Mouse (Mus musculus) heart, embryonic 13.5 days (tissue): Measurements from ENCODE around the gene Neurod2. TPM values are rescaled to one million over a fixed set of nuclear protein-coding genes. Genes with fewer than 3 reads are reported as not detected.

ENCODE experiments used
- ATAC-seq: fragments of 200-750 bp; cut with Nextera tagmentation; 2 replicates; pipeline ENCODE4 v1.8.0; 2017; ENCODE audit warnings: moderate TSS enrichment; ENCODE audit not compliant: insufficient number of reproducible peaks, low FRiP score, low TSS enrichment; ENCODE audit errors: extremely low read depth
- H3K27ac ChIP-seq: fragments of 300-500 bp; sonication (generic); replicated peaks from 2 replicates; pipeline ENCODE4 v1.5.1; 2015; ENCODE audit warnings: moderate library complexity, mild to moderate bottlenecking, inconsistent platforms
- H3K27me3 ChIP-seq: fragments of 300-500 bp; sonication (generic); replicated peaks from 2 replicates; pipeline ENCODE4 v1.6.1; 2015; ENCODE audit warnings: mild to moderate bottlenecking, inconsistent platforms
- H3K36me3 ChIP-seq: fragments of 300-500 bp; sonication (generic); 2 replicates; pipeline ENCODE4 v1.6.1; 2015; ENCODE audit warnings: mild to moderate bottlenecking, inconsistent platforms
- H3K4me1 ChIP-seq: fragments of 300-500 bp; sonication (generic); 2 replicates; pipeline ENCODE4 v1.6.1; 2015; ENCODE audit warnings: inconsistent platforms
- H3K4me2 ChIP-seq: fragments of 300-500 bp; sonication (generic); 2 replicates; pipeline ENCODE4 v1.6.1; 2015; ENCODE audit warnings: inconsistent platforms, mild to moderate bottlenecking, moderate library complexity
- H3K4me3 ChIP-seq: fragments of 300-500 bp; sonication (generic); 2 replicates; pipeline ENCODE4 v1.5.1; 2015; ENCODE audit warnings: moderate library complexity, mild to moderate bottlenecking, inconsistent platforms
- H3K9ac ChIP-seq: fragments of 300-500 bp; sonication (generic); 2 replicates; pipeline ENCODE4 v1.6.1; 2015; ENCODE audit warnings: inconsistent platforms, mild to moderate bottlenecking, moderate library complexity
- H3K9me3 ChIP-seq: fragments of 300-500 bp; sonication (generic); 2 replicates; pipeline ENCODE4 v1.6.1; 2016; ENCODE audit warnings: inconsistent platforms
- WGBS: fragments of 180-500 bp; shearing (Covaris S2); methylation state at CpG from one replicate; pipeline ENCODE4 v1.1.7; 2015; ENCODE audit warnings: mixed read lengths; 5-methylcytosine and 5-hydroxymethylcytosine counted together
- polyA plus RNA-seq: library from polyadenylated mRNA; unstranded; fragments of >200 nt; fragmentation: Nextera tagmentation; extraction: Ambion mirVana; gene quantifications from 2 replicates; pipeline ENCODE4 v1.2.1, GENCODE M21; 2015

Gene Neurod2
- polyA plus RNA-seq, 1 experiment from 2014 or later: not detected

DNA sequence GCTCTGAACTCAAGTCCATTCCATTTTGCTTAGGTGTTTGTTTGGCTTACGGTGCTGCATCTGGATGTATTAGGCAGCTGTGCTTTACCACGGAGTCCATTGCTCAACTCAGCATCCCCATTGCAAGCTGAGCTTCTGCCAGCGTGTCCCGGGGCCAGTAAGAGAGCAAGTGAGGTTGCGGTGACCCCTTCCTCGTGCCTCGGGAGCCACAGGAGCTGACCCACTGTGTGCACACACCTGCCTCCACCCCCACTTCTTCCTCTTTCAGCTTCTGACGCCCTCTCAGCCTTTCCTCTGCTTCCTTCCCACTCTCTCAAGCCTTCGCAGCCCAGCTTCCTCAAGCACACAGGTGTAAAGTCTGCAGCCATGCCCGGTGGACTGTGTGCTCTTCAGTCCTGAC lies 36.8 kb upstream of the Neurod2 start:
- H3K4me1 ChIP-seq: peaks cover 70% of the 10 kb centered on the region
- H3K9me3 ChIP-seq: no peaks in the 10 kb centered on the region
- H3K9ac ChIP-seq: peak overlapping the region; percentile 63
- no peaks in the 10 kb centered on the region for H3K27me3 ChIP-seq
- no peak overlapping the region for H3K4me3 ChIP-seq
- H3K36me3 ChIP-seq: peaks cover 4% of the 10 kb centered on the region; the same call in 1 of the 2 replicates
- H3K27ac ChIP-seq: peak overlapping the region; percentile 53; the same call in 1 of the 2 replicates
- no peak overlapping the region for H3K4me2 ChIP-seq
- 69% methylated on average over 10 of the region's 10 CpGs for WGBS
- ATAC-seq: no peak

DNA sequence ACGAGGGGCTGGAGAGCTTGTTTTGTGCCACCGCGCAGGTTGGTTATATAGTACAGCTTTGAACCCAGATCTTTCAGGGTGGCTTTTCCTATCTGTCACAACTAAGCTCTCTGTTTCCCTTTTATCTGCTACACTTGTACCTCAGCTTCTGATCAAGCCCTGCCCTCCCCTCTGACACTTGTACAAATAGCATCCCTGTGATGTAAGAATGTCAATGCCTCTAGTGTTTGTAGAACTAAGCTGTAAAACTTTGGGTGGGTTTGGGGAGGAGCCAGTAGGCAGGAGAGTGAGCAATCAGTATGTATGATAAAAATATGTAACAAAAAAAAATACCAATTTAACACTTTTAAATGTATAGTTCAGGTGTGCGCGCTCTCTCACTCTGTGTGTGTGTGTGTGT lies 35.0 kb upstream of the Neurod2 start:
- WGBS: 86% methylated on average over 5 of the region's 5 CpGs
- Histone ChIP-seq H3K4me3 (no peak overlapping the region), H3K9me3 (no peaks in the 10 kb centered on the region), H3K27ac (no peak overlapping the region), H3K4me2 (no peak overlapping the region), H3K4me1 (peaks cover 72% of the 10 kb centered on the region), H3K27me3 (no peaks in the 10 kb centered on the region), H3K9ac (no peak overlapping the region), H3K36me3 (peaks cover 7% of the 10 kb centered on the region; the same call in 1 of the 2 replicates)
- no peak for ATAC-seq

DNA sequence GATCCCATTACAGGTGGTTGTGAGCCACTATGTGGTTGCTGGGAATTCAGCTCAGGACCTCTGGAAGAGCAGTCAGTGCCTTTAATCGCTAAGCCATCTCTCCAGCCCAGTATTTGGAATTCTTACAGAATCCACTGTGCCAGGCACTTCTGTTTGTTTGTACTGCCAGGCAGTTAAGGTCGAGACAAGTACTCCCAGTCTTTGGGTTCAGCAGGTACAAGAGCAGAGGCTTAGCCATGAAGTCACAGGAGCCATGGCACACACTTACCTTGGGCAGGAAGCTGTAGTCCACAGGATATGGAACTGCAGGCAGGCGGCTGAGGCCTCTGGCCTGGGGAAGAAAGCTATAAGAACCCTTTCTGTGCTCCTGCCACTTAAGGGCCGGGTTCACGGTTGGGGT lies 34.4 kb upstream of the Neurod2 start:
- peaks cover 7% of the 10 kb centered on the region; the same call in 1 of the 2 replicates for H3K36me3 ChIP-seq

GRCm38 (mm10) chr11:98360866-98361521 lies 31.5 kb upstream of the Neurod2 start:
- H3K4me2 ChIP-seq: 0 out of 2 replicates have a peak overlapping the region, but pooled peaks have one; percentile 11
- no peaks in the 10 kb centered on the region for H3K27me3 ChIP-seq
- H3K27ac ChIP-seq: no peak overlapping the region; the same call in 1 of the 2 replicates
- 67% methylated on average over 9 of the region's 9 CpGs for WGBS
- no peak overlapping the region for H3K4me3 ChIP-seq
- no peak for ATAC-seq
- H3K9ac ChIP-seq: peak overlapping the region; percentile 17
- peaks cover 66% of the 10 kb centered on the region for H3K4me1 ChIP-seq
- no peaks in the 10 kb centered on the region for H3K9me3 ChIP-seq
- peaks cover 4% of the 10 kb centered on the region; the same call in 1 of the 2 replicates for H3K36me3 ChIP-seq

More for the DNA sequence above, 34.4 kb upstream of the Neurod2 start:
- Histone ChIP-seq H3K4me1 (peaks cover 72% of the 10 kb centered on the region), H3K27ac (no peak overlapping the region), H3K4me3 (no peak overlapping the region), H3K27me3 (no peaks in the 10 kb centered on the region), H3K4me2 (no peak overlapping the region), H3K9me3 (no peaks in the 10 kb centered on the region), H3K9ac (no peak overlapping the region)
- WGBS: 79% methylated on average over 5 of the region's 5 CpGs
- no peak for ATAC-seq

- H3K4me1 ChIP-seq: peaks cover 55% of the 10 kb centered on the region
- peaks cover 19% of the 10 kb centered on the region for H3K27me3 ChIP-seq
- peak within 1 kb of the TSS; percentile 82 for H3K4me3 ChIP-seq
- H3K4me2 ChIP-seq: peak within 1 kb of the TSS; percentile 87
- H3K9me3 ChIP-seq: no peaks in the 10 kb centered on the region
- under 1% methylated on average over 60 of the region's 60 CpGs for WGBS
- H3K36me3 ChIP-seq: peaks cover 4% of the 10 kb centered on the region; the same call in 1 of the 2 replicates
- peak within 1 kb of the TSS; percentile 91 for H3K9ac ChIP-seq
- ATAC-seq: peak; percentile 70
- peak within 1 kb of the TSS; percentile 90 for H3K27ac ChIP-seq
These were observed 29.0 kb upstream of the Neurod2 start, which contains the start of gene Stard3 for GRCm38 (mm10) chr11:98358161-98359083. Stard3 (plus strand) TSS chr11:98358368.

- peak overlapping the region; percentile 82 for H3K4me3 ChIP-seq
- H3K27ac ChIP-seq: peak overlapping the region; percentile 90
- H3K36me3 ChIP-seq: peaks cover 4% of the 10 kb centered on the region; the same call in 1 of the 2 replicates
- no peaks in the 10 kb centered on the region for H3K9me3 ChIP-seq
- peak overlapping the region; percentile 77 for H3K9ac ChIP-seq
- H3K4me1 ChIP-seq: peaks cover 55% of the 10 kb centered on the region
- H3K27me3 ChIP-seq: peaks cover 28% of the 10 kb centered on the region
- H3K4me2 ChIP-seq: peak overlapping the region; percentile 87
- WGBS: 8% methylated on average over 13 of the region's 13 CpGs
- ATAC-seq: no peak
These were observed 28.1 kb upstream of the Neurod2 start for GRCm38 (mm10) chr11:98357396-98358160.

- no peaks in the 10 kb centered on the region for H3K9me3 ChIP-seq
These were observed 27.4 kb upstream of the Neurod2 start for GRCm38 (mm10) chr11:98356625-98357394.

GRCm38 (mm10) chr11:98355732-98356299 lies 26.4 kb upstream of the Neurod2 start:
- WGBS: 8% methylated on average over 6 of the region's 6 CpGs
- no peak overlapping the region for H3K27ac ChIP-seq
- H3K4me1 ChIP-seq: peaks cover 43% of the 10 kb centered on the region
- H3K9ac ChIP-seq: peak overlapping the region; percentile 29; the same call in 1 of the 2 replicates
- no peak overlapping the region for H3K4me2 ChIP-seq
- no peaks in the 10 kb centered on the region for H3K9me3 ChIP-seq
- peaks cover 46% of the 10 kb centered on the region for H3K27me3 ChIP-seq
- ATAC-seq: no peak
- H3K36me3 ChIP-seq: peaks cover 4% of the 10 kb centered on the region; the same call in 1 of the 2 replicates
- no peak overlapping the region for H3K4me3 ChIP-seq

More at GRCm38 (mm10) chr11:98356625-98357394, 27.4 kb upstream of the Neurod2 start:
- 67% methylated on average over 7 of the region's 7 CpGs for WGBS
- peak overlapping the region; percentile 82; the same call in 1 of the 2 replicates for H3K4me3 ChIP-seq
- H3K9ac ChIP-seq: peak overlapping the region; percentile 77
- H3K36me3 ChIP-seq: peaks cover 4% of the 10 kb centered on the region; the same call in 1 of the 2 replicates
- H3K27me3 ChIP-seq: peaks cover 36% of the 10 kb centered on the region
- no peak for ATAC-seq
- peak overlapping the region; percentile 87 for H3K4me2 ChIP-seq
- peaks cover 52% of the 10 kb centered on the region for H3K4me1 ChIP-seq
- peak overlapping the region; percentile 90 for H3K27ac ChIP-seq

DNA sequence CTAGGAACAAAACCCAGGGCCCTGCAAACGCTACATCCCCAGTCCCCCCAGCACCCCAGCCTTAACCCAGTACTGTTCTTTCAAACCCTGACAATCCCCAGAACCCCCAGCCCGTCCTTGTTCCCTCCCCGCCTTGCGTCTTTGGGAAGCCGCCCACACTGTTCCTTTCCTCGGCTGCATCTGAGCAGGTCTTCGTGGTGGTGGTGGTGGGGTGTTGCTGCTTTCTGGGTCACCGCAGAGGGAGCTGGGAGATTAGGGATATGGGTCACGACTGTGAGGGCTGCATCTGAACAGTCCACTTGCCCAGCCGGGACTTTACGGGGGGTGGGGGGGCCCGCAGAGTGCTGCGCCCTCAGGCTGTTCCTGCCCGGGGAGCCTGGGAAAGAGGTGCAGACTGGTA lies 25.0 kb upstream of the Neurod2 start:
- Histone ChIP-seq H3K27me3 (peaks cover 59% of the 10 kb centered on the region), H3K4me1 (peaks cover 39% of the 10 kb centered on the region), H3K9ac (no peak overlapping the region), H3K4me3 (no peak overlapping the region), H3K27ac (no peak overlapping the region), H3K4me2 (no peak overlapping the region), H3K9me3 (no peaks in the 10 kb centered on the region), H3K36me3 (peaks cover under 1% of the 10 kb centered on the region; the same call in 1 of the 2 replicates)
- no peak for ATAC-seq
- WGBS: 56% methylated on average over 14 of the region's 14 CpGs
